Mouse (Mus musculus): ENCODE data around the gene Hspa1a.
"Not testable (repeated sequence)": the region's sequence is repeated elsewhere in the genome, so short reads cannot be mapped to it uniquely, and the experiment has no call there.

The Hspa1a gene

DNA sequence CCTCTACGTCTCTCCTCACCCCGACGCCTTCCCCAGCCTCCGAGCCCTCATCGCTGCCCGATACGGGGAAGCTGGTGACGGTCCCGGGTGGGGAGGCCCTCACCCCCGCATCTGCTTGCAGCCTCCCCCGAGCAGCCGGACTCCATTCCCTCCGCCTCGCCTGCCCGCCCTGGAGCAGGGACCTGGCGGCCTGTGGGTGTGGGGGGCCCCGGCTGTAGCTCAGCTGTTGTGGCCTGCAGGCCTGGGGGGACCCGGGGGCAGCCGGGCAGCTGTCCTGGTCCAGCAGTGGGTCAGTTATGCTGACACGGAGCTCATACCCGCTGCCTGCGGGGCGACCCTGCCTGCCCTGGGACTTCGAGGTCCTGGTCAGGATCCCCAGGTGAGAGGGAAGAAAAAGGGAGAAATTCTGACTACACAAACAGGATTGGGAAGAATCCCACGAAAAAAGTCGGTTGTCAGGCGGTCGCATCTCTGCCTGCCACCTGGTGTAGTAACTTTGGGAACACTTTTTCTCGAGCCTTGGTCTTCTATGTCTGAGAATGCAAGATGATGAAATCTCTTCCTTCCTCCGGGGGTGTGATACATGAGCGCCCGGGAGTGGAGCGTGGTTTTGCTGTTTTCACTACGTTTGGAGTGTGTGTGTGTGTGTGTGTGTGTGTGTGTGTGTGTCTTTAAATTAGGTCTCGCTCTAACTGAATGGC lies 29.6 kb upstream of the Hspa1a start:
- DNase-seq (ENCODE audit: low spot score), result no peak

DNA sequence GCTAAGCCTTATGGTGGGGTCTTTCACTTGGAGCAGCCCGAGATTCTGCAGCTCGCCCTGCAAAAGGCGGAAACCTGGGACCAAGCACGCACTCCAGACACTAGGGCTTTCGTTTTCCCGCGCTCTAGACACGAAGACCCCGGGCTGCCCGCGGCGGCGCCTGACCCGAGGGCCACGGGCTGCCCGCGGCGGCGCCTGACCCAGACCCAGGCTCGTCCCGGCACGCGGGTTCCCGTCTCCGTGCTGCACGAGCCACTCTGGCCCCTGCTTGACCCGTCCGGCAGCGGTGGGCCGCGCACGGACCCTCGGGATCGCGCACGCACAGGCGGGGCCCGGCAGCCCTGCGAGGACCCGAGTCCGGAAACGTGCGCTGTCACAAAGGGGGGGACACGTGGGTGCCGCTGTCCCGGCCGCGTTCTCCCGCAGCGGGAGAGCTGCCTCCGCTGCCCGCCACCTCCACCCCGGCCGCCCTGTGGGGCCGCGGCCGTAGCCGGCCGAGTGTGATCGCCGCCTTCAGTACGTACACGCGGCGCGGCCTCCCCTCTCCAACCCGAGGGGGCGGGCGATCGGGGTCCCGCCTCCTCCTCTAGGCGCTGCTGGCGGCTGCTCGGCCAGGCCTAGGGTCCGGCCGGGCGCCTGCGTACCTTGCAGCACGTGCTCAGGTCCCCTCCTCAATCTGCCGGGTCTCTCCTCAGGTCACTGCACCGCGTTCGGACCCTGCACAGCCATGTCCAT lies 28.9 kb upstream of the Hspa1a start, which contains the start of gene Vars:
Gene Vars, plus strand, starts transcription at position 271 of the 735 bp plus-strand sequence.
- peak; percentile 77 for DNase-seq (ENCODE audit: low spot score)

GRCm38 (mm10) chr17:34999871-35000716 lies 28.1 kb upstream of the Hspa1a start:
- not testable (repeated sequence) for DNase-seq (ENCODE audit: low spot score)

- DNase-seq (ENCODE audit: low spot score), result no peak
Measured at GRCm38 (mm10) chr17:34998526-34999430, 26.8 kb upstream of the Hspa1a start.

GRCm38 (mm10) chr17:34997142-34997483 lies 25.2 kb upstream of the Hspa1a start:
- DNase-seq (ENCODE audit: low spot score), result no peak

DNA sequence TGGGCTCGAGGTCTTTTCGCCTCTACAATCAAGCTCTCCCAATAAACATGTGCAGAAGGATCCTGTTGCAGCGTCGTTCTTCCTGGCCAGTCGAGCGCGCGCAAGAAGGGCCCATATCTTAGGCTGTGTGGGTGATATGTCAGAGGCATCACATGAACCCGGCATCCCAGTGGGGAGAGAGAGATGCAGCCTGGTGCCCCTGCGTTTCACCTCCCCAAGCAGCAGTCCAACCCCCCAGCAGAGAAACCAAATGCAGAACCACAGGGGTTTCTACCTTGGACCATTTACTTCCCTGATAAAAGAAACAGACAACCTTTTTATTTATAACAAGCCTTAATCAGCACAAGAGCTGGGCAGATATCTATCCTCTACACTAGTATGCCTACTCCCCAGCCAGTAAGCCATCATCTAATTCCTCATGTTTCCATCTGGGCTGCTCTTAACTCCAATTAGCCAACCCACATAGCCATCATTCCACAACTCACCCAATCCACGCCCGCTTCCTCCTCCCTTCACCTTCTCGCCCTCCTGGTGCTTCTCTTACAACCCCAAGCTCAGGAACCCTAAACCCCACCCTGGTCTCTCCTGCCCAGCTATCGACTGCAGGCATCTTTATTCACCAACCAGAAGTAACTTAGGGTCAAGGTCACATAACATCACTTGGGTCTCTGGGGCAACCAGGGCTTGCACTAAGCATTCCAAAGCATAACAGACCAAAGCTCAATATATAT lies 24.6 kb upstream of the Hspa1a start:
- no peak for DNase-seq (ENCODE audit: low spot score)

- DNase-seq (ENCODE audit: low spot score), result not testable (repeated sequence)
Measured at GRCm38 (mm10) chr17:34995927-34996326, 24.0 kb upstream of the Hspa1a start.

DNA sequence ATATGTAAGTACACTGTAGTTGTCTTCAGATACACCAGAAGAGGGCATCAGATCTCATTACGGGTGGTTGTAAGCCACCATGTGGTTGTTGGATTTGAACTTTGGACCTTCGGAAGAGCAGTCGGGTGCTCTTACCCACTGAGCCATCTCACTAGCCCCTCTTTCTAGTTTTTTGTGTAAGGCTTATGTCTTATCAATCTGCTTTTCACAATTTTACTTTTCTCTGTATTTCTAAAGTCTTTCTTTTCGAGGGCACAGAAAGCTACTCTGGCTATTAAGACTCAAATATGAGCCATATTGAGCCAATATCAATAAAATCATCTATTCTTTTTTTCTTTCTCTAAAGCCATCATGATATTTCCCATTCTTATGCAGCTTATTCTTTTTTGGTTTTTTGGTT lies 23.2 kb upstream of the Hspa1a start:
- not testable (repeated sequence) for DNase-seq (ENCODE audit: low spot score)

- DNase-seq (ENCODE audit: low spot score), result no peak
Measured at GRCm38 (mm10) chr17:34994751-34995150, 22.8 kb upstream of the Hspa1a start.

DNA sequence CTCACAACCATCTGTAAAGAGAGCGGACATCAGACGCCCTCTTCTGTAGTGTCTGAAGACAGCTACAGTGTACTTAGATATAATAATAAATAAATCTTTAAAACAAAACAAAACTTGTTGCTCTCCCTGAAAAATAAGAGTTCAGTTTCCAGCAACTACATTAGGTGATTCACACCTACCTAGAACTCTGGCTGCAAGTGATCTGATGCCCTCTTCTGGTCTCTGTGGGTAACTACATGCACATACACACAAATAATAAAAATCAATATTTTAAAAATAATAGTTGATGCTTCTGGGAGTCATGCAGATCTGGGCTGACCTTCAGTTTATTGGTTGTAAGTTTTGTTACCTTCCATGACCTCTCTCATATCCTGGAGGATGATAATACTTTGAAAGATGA lies 12.3 kb upstream of the Hspa1a start:
- no peak for DNase-seq (ENCODE audit: low spot score)

DNA sequence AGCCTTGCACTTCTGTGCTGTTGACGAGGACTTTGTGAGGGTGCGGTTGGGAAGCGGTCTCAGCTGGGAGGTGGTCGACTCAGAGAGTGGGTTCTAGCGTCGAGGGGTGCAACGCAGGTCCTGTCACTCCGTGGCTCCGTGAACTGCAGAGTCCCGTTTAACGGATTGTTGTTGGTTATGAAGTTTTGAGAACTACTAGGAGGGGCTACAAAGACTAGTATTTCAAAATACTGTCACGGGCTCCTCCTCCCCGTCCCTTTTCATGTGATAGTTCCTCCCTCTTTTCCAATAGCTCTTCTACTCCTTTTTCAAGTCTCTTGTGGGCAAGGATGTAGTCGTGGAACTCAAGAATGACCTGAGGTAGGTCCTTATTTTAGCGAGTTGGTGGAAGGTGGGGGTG lies 10.4 kb upstream of the Hspa1a start:
- DNase-seq (ENCODE audit: low spot score), result no peak

- DNase-seq (ENCODE audit: low spot score), result peak; percentile 91
Measured at GRCm38 (mm10) chr17:34981690-34982180, 9.8 kb upstream of the Hspa1a start, which contains the start of gene Lsm2. Gene Lsm2, plus strand, starts transcription at chr17:34981862.

GRCm38 (mm10) chr17:34980655-34981054 lies 8.7 kb upstream of the Hspa1a start:
- no peak for DNase-seq (ENCODE audit: low spot score)

DNA sequence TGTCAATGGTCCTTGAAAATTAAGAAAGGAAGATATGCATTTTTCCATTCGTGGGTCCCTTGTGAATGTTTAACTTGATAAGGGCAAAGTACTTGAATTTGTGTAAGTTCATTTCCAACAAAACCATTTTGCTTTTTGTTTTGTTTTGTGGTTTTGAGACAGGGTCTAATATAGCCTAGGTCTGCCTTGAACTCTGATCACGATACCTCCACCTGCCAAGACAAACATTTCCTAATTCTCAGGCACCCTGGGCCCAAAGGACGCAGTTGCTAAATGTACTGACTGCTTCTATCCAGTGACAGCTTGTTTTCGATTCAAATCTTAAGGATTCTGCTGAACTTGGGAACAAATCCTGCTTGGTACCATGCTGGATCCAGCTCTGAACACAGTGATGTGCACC lies 7.7 kb upstream of the Hspa1a start:
- DNase-seq (ENCODE audit: low spot score), result no peak

DNA sequence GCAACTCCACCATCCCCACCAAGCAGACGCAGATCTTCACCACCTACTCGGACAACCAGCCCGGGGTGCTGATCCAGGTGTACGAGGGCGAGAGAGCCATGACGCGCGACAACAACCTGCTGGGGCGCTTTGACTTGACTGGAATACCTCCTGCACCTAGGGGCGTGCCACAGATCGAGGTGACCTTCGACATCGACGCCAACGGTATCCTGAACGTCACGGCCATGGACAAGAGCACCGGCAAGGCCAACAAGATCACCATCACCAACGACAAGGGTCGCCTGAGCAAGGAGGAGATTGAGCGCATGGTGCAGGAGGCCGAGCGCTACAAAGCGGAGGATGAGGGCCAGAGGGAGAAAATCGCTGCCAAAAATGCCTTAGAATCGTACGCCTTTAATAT lies 6.3 kb upstream of the Hspa1a start:
- no peak for DNase-seq (ENCODE audit: low spot score)

DNA sequence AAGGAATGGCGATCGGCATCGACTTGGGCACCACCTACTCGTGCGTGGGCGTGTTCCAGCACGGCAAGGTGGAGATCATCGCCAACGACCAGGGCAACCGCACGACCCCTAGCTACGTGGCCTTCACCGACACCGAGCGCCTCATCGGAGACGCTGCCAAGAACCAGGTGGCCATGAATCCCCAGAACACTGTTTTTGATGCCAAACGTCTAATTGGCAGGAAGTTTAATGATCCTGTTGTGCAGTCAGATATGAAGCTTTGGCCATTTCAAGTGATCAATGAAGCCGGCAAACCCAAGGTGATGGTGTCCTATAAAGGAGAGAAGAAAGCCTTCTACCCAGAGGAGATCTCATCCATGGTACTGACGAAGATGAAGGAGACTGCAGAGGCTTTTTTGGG lies 5.0 kb upstream of the Hspa1a start:
- DNase-seq (ENCODE audit: low spot score), result no peak

GRCm38 (mm10) chr17:34975581-34976492 lies 3.9 kb upstream of the Hspa1a start:
- DNase-seq (ENCODE audit: low spot score), result no peak

DNA sequence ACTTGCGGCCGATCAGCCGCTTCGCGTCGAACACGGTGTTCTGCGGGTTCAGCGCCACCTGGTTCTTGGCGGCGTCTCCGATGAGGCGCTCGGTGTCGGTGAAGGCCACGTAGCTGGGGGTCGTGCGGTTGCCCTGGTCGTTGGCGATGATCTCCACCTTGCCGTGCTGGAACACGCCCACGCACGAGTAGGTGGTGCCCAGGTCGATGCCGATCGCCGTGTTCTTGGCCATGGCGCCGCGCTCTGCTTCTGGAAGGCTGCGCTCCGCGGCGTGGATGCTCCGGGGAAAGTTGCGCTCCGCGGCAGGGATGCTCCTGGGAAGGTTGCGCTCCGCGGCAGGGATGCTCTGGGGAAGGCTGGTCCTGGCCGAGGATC lies 275 bp downstream of the Hspa1a start:
- not testable (repeated sequence) for DNase-seq (ENCODE audit: low spot score)

GRCm38 (mm10) chr17:34970850-34971249 lies 1.1 kb downstream of the Hspa1a start:
- not testable (repeated sequence) for DNase-seq (ENCODE audit: low spot score)

GRCm38 (mm10) chr17:34969822-34970221 lies 2.1 kb downstream of the Hspa1a start, which contains the start of gene Gm20481:
Gene Gm20481, plus strand, starts transcription at chr17:34969912.
- DNase-seq (ENCODE audit: low spot score), result not testable (repeated sequence)
